Mouse (Mus musculus): ENCODE results near the gene Mobp. TPM values are rescaled to one million over a fixed set of nuclear protein-coding genes. Genes with fewer than 3 reads are reported as not detected.
"Not testable (repeated sequence)": the region's sequence is repeated elsewhere in the genome, so short reads cannot be mapped to it uniquely, and the experiment has no call there.

Gene Mobp
- total RNA-seq (2014; rRNA removed; ENCODE audit: low replicate concordance) (not detected in 2 replicates), polyA plus RNA-seq (2015; fragmentation: Nextera tagmentation; extraction: Ambion mirVana) (0.04 and 0.07 TPM in 2 replicates)

GRCm38 (mm10) chr9:120149222-120149828, at the start of gene Mobp:
Mobp (plus strand) TSS chr9:120149707.
- ATAC-seq (ENCODE audit: insufficient read depth, low read depth), result no peak
- no peak within 1 kb of the TSS for H3K9ac ChIP-seq (replicated peaks; ENCODE audit: low read depth, low read length)
- H3K9me3 ChIP-seq (replicated peaks; ENCODE audit: control insufficient read depth, low read length), result no peaks in the 10 kb centered on the region
- no peaks in the 10 kb centered on the region for H3K27me3 ChIP-seq (ENCODE audit: control insufficient read depth, insufficient read depth, low read length)
- H3K36me3 ChIP-seq (replicated peaks; ENCODE audit: control insufficient read depth, insufficient read depth, low read length), result no peaks in the 10 kb centered on the region
- no peak for DNase-seq (ENCODE audit: low spot score)
- H3K4me1 ChIP-seq (ENCODE audit: control insufficient read depth, insufficient read depth), result no peaks in the 10 kb centered on the region
- H3K27ac ChIP-seq (ENCODE audit: low read depth), result no peak within 1 kb of the TSS
- H3K4me3 ChIP-seq (ENCODE audit: low read depth, low read length), result no peak within 1 kb of the TSS
- TF ChIP-seq CTCF (IDR thresholded peaks at IDR 0.05; ENCODE audit: low read depth), result no peak
- TF ChIP-seq EP300 (IDR thresholded peaks at IDR 0.05; ENCODE audit: low read depth), result no peak
- no peak within 1 kb of the TSS for H3K4me2 ChIP-seq (ENCODE audit: low read depth, low read length)
- WGBS, result 67% methylated on average over 11 of the region's 11 CpGs

GRCm38 (mm10) chr9:120101165-120101564, 48.3 kb upstream of the Mobp start:
- ATAC-seq (ENCODE audit: insufficient read depth, low read depth), result no peak
- TF ChIP-seq CTCF (IDR thresholded peaks at IDR 0.05; ENCODE audit: low read depth) (no peak), EP300 (IDR thresholded peaks at IDR 0.05; ENCODE audit: low read depth) (no peak)
- 95% methylated on average over 2 of the region's 2 CpGs for WGBS

GRCm38 (mm10) chr9:120108953-120109352, 40.6 kb upstream of the Mobp start:
- H3K9ac ChIP-seq (replicated peaks; ENCODE audit: low read depth, low read length); H3K4me2 ChIP-seq (ENCODE audit: low read depth, low read length); ATAC-seq (ENCODE audit: insufficient read depth, low read depth); H3K36me3 ChIP-seq (replicated peaks; ENCODE audit: control insufficient read depth, insufficient read depth, low read length); H3K27me3 ChIP-seq (ENCODE audit: control insufficient read depth, insufficient read depth, low read length); H3K4me3 ChIP-seq (ENCODE audit: low read depth, low read length); H3K4me1 ChIP-seq (ENCODE audit: control insufficient read depth, insufficient read depth); DNase-seq (ENCODE audit: low spot score); H3K27ac ChIP-seq (ENCODE audit: low read depth); H3K9me3 ChIP-seq (replicated peaks; ENCODE audit: control insufficient read depth, low read length): not testable (repeated sequence)
- 84% methylated on average over 12 of the region's 12 CpGs for WGBS

More at GRCm38 (mm10) chr9:120101165-120101564, 48.3 kb upstream of the Mobp start:
- Histone ChIP-seq H3K4me3 (ENCODE audit: low read depth, low read length) (no peak overlapping the region), H3K4me1 (ENCODE audit: control insufficient read depth, insufficient read depth) (no peaks in the 10 kb centered on the region), H3K36me3 (replicated peaks; ENCODE audit: control insufficient read depth, insufficient read depth, low read length) (no peaks in the 10 kb centered on the region), H3K4me2 (ENCODE audit: low read depth, low read length) (no peak overlapping the region), H3K9ac (replicated peaks; ENCODE audit: low read depth, low read length) (no peak overlapping the region), H3K27ac (ENCODE audit: low read depth) (no peak overlapping the region), H3K9me3 (replicated peaks; ENCODE audit: control insufficient read depth, low read length) (no peaks in the 10 kb centered on the region), H3K27me3 (ENCODE audit: control insufficient read depth, insufficient read depth, low read length) (no peaks in the 10 kb centered on the region)
- DNase-seq (ENCODE audit: low spot score), result no peak

- Histone ChIP-seq H3K27me3 (ENCODE audit: control insufficient read depth, insufficient read depth, low read length) (no peaks in the 10 kb centered on the region), H3K4me2 (ENCODE audit: low read depth, low read length) (peak within 1 kb of the TSS; percentile 67), H3K4me3 (ENCODE audit: low read depth, low read length) (peak within 1 kb of the TSS; percentile 77), H3K9me3 (replicated peaks; ENCODE audit: control insufficient read depth, low read length) (no peaks in the 10 kb centered on the region), H3K27ac (ENCODE audit: low read depth) (peak within 1 kb of the TSS; percentile 98), H3K36me3 (replicated peaks; ENCODE audit: control insufficient read depth, insufficient read depth, low read length) (no peaks in the 10 kb centered on the region), H3K9ac (replicated peaks; ENCODE audit: low read depth, low read length) (peak within 1 kb of the TSS; percentile 67), H3K4me1 (ENCODE audit: control insufficient read depth, insufficient read depth) (peaks cover 8% of the 10 kb centered on the region)
- TF ChIP-seq EP300 (IDR thresholded peaks at IDR 0.05; ENCODE audit: low read depth) (no peak), CTCF (IDR thresholded peaks at IDR 0.05; ENCODE audit: low read depth) (peak; percentile 80)
- under 1% methylated on average over 62 of the region's 62 CpGs for WGBS
- DNase-seq (ENCODE audit: low spot score) (peak; percentile 91), ATAC-seq (ENCODE audit: insufficient read depth, low read depth) (peak; percentile 96)
These were observed 39.1 kb upstream of the Mobp start, which contains the start of gene Slc25a38 for GRCm38 (mm10) chr9:120110211-120111018. Slc25a38 (plus strand) TSS chr9:120110374.

GRCm38 (mm10) chr9:120111156-120111945, 38.2 kb upstream of the Mobp start:
- DNase-seq (ENCODE audit: low spot score), result no peak
- no peaks in the 10 kb centered on the region for H3K9me3 ChIP-seq (replicated peaks; ENCODE audit: control insufficient read depth, low read length)
- H3K4me2 ChIP-seq (ENCODE audit: low read depth, low read length), result peak overlapping the region; percentile 67
- peaks cover 8% of the 10 kb centered on the region for H3K4me1 ChIP-seq (ENCODE audit: control insufficient read depth, insufficient read depth)
- H3K9ac ChIP-seq (replicated peaks; ENCODE audit: low read depth, low read length), result no peak overlapping the region
- peak overlapping the region; percentile 98 for H3K27ac ChIP-seq (ENCODE audit: low read depth)
- ATAC-seq (ENCODE audit: insufficient read depth, low read depth), result no peak
- H3K27me3 ChIP-seq (ENCODE audit: control insufficient read depth, insufficient read depth, low read length), result no peaks in the 10 kb centered on the region
- H3K36me3 ChIP-seq (replicated peaks; ENCODE audit: control insufficient read depth, insufficient read depth, low read length), result no peaks in the 10 kb centered on the region
- peak overlapping the region; percentile 77 for H3K4me3 ChIP-seq (ENCODE audit: low read depth, low read length)
- WGBS, result 73% methylated on average over 15 of the region's 15 CpGs
- TF ChIP-seq CTCF (IDR thresholded peaks at IDR 0.05; ENCODE audit: low read depth) (no peak), EP300 (IDR thresholded peaks at IDR 0.05; ENCODE audit: low read depth) (no peak)

All from heart, postnatal 0 days (tissue).